Mouse (Mus musculus): ENCODE results near the gene Abcf2.

Gene Abcf2

GRCm38 (mm10) chr5:24601911-24602750, 24.9 kb upstream of the Abcf2 start:
- peak; percentile 49 for DNase-seq

GRCm38 (mm10) chr5:24601071-24601835, 24.0 kb upstream of the Abcf2 start:
- peak; percentile 32 for DNase-seq

DNA sequence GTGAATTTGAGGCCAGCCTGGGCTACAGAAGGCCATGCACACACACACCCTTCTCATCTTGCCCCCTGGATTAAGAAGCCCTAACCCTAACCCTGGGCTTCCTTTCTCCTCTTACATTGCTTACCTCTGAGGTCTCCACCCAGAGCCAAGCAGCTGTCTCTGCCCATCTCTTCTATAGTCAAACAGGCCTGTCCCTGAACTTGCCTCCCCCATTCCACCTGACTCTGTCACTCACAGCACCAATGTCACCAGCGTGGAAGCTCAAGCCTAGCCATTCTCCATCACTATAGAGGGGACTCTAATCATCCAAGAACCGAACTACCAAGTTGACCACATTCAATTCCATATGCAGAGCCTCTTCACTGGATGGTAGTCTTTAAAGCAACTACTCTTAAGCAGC, 23.0 kb upstream of the Abcf2 start:
- DNase-seq: no peak

- DNase-seq: peak; percentile 33
Observed at GRCm38 (mm10) chr5:24599137-24599536, 21.9 kb upstream of the Abcf2 start.

GRCm38 (mm10) chr5:24598570-24599006, 21.3 kb upstream of the Abcf2 start:
- peak; percentile 88 for DNase-seq

DNA sequence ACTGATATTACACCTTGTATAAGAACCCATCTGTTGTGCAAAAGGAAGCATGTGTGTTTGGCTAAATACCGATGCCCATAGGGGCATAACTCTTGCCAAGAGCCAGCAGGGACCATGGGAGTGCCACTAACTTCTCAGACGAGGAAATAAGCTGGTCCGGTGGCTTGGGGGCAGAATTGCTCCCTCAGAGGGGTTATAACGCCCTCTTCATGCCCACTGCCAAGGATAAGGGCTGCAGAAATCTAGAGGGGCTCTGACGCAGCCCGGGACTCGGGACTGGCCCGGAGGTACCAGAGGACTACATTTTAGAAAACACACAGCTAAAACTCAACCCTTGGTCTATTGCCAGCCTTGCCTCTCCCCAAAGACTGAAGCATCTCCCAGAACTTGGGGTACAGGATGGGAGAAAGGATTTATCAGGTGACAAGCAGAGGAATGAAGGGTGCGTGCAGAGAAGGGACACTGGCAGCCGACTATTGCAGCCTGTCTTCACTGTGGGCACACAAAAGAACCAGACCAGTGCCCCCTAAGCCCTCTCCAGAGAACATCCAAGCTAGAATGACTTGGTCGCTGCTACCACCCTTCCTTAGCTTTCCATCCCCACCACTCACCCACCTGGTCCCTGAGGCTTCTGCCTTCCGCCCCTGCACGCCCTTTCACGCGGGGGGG, 20.8 kb upstream of the Abcf2 start:
- DNase-seq: no peak

GRCm38 (mm10) chr5:24597221-24597728, 20.0 kb upstream of the Abcf2 start:
- peak; percentile 79 for DNase-seq

DNA sequence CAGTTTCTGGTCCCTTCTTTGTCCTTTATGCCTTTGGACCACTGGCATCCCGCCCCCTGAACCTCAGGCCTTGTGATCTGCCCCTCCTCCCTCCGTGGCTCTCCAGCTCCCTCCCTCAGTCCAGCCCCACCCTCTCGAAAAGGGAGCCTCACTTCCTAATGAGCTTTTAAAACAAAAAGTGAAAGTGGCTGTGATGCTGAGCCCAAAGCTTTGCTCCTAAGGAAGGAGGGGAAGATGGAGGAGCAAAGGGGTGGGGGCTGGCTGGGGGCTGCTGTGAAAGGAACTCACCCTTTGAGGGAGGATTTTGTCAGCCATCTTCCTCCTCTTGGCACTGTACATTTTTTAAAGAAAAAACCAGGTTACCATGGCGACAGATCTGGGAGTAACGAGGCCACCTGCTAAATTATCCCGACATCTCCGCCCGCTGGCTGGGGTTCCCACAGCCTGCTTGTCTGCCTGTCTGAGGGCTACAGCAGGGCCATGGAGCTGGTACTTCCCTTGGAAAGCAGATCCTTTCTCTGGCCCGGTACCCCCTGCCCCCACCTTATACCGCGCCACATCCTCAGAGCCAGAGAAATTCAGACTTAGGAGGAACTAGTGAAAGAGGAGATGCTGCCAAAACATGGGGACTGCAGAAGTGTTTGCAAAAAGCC, 19.4 kb upstream of the Abcf2 start:
- DNase-seq: no peak

DNA sequence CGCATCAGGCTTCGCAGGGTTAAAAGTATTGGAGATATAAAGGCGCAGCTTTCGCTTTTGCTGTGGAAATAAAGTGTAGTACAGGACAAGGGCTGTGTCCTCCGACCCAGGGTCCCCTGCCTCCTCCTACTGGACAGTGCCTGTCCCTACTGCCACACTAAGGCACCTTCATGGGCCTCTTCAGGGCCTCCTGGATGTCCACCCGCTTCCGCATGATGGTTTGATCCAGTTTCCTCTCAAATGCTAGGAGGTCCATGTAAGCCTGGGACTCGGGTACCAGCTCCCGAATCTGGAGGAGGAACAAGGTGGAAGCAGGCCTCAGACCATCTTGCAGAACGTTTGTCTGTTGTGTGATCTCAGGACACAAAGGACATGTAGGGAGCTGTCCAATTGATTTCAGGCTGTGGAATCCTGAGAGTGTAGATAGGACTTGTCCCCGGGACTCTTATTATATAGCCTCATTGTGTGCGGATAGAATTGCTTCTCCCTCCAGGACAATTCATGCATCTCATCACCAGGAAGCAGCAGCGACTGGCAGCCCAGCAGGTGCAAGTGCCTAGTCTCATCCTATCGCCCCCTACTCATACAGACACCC, 18.6 kb upstream of the Abcf2 start:
- no peak for DNase-seq

GRCm38 (mm10) chr5:24595261-24595660, 18.0 kb upstream of the Abcf2 start:
- no peak for DNase-seq

- DNase-seq: no peak
Observed at GRCm38 (mm10) chr5:24594346-24594745, 17.1 kb upstream of the Abcf2 start.

DNA sequence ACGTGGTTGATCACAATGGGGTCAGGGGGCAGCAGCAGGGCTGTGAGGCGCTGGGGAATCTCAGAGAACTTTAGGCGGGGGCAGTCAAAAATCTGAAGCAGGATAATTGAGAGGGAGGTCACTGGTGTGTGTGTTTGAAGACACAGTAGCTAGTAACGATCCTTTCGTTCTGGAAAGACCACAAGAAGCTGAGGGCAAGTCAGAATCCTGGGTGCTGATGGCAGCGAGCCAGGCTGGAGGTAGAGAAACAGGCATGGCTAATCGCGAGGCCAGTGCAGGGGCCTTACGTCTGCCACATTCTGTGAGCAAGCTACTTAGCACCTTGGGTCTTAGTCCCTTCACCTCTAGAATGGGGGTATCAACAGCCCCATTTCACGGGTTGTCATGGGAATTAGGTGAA, 16.7 kb upstream of the Abcf2 start:
- DNase-seq: no peak

- no peak for DNase-seq
Observed at GRCm38 (mm10) chr5:24593230-24593629, 16.0 kb upstream of the Abcf2 start.

- peak; percentile 13 for DNase-seq
Observed at GRCm38 (mm10) chr5:24592471-24593160, 15.3 kb upstream of the Abcf2 start.

DNA sequence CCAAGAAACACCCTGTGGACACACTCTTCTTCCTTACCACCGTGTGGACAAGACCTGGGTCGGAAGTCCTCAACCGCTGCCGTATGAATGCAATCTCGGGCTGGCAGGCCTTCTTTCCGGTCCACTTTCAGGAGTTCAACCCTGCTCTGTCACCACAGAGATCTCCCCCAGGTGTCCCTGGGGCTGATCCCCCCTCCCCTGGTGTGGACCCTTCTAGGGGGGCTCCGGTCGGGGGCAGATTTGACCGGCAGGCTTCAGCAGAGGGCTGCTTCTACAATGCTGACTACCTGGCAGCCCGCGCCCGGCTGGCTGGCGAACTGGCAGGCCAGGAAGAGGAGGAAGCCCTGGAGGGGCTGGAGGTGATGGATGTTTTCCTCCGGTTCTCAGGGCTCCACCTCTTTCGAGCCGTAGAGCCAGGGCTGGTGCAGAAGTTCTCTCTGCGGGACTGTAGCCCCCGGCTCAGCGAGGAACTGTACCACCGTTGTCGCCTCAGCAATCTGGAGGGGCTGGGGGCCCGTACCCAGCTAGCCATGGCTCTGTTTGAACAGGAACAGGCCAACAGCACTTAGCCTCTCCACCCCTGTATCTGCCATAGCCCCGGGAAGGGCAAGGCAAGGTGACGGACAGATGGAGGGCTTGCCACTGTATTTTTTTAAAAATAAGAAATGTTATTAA, 14.7 kb upstream of the Abcf2 start:
- peak; percentile 13 for DNase-seq

DNA sequence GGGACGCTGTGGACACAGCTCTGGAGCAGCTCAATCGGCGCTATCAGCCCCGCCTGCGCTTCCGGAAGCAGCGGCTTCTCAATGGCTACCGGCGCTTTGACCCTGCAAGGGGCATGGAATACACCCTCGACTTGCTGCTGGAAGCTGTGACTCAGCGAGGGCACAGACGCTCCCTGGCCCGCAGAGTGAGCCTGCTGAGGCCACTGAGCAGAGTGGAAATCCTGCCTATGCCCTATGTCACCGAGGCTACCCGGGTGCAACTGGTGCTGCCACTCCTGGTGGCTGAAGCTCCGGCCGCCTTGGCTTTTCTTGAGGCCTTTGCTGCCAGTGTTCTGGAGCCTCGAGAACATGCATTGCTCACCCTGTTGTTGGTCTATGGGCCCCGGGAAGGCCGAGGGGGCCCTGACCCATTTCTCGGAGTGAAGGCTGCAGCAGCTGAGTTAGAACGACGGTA, 14.0 kb upstream of the Abcf2 start:
- DNase-seq: peak; percentile 22

- peak; percentile 7 for DNase-seq
Observed at GRCm38 (mm10) chr5:24589511-24590500, 12.5 kb upstream of the Abcf2 start.

GRCm38 (mm10) chr5:24587200-24587577, 9.9 kb upstream of the Abcf2 start:
- DNase-seq: peak; percentile 22

- peak; percentile 88 for DNase-seq
Observed at GRCm38 (mm10) chr5:24586547-24587199, 9.4 kb upstream of the Abcf2 start, which contains the start of gene Chpf2. TSS of gene Chpf2 (plus strand) at chr5:24586741.

Data from thymus, postnatal 4 days (tissue).